Mouse (Mus musculus) lung, postnatal 0 days (tissue): ENCODE results near the gene Selenbp1.
"Not testable (repeated sequence)": the region's sequence is repeated elsewhere in the genome, so short reads cannot be mapped to it uniquely, and the experiment has no call there.

Source experiments
- CTCF ChIP-seq: IDR thresholded peaks from 2 replicates; pipeline ENCODE4 v1.5.1; 2016; ENCODE audit warnings: antibody characterized with exemption, mild to moderate bottlenecking
- EP300 ChIP-seq: IDR thresholded peaks from 2 replicates; pipeline ENCODE4 v1.6.1; 2016; ENCODE audit warnings: antibody characterized with exemption, mild to moderate bottlenecking, control low read depth

- TF ChIP-seq CTCF, EP300: not testable (repeated sequence)
Observed at GRCm38 (mm10) chr3:94942211-94942967, 9.5 kb downstream of the Selenbp1 start.
